Mouse (Mus musculus) limb, embryonic 14.5 days (tissue): Measurements from ENCODE around the gene Lyrm4. TPM values are rescaled to one million over a fixed set of nuclear protein-coding genes. Genes with fewer than 3 reads are reported as not detected.

Experiments used
- ATAC-seq: fragments of 200-750 bp; cut with Nextera tagmentation; 2 replicates; pipeline ENCODE4 v1.8.0; 2017; ENCODE audit warnings: low read depth, moderate number of reproducible peaks, moderate TSS enrichment; ENCODE audit not compliant: low FRiP score
- DNase-seq: peaks from one replicate; pipeline ENCODE4 v3.0.0-alpha.2; 2015; ENCODE audit warnings: low spot score
- H3K27ac ChIP-seq: fragments of 300-500 bp; sonication (generic); replicated peaks from 2 replicates; pipeline ENCODE4 v1.5.1; 2014; ENCODE audit warnings: low read depth, mild to moderate bottlenecking, low read length, moderate library complexity, mixed read lengths
- H3K27me3 ChIP-seq: fragments of 300-500 bp; sonication (generic); 2 replicates; pipeline ENCODE4 v1.6.1; 2014; ENCODE audit warnings: low read length, mixed read lengths; ENCODE audit not compliant: control insufficient read depth, insufficient read depth
- H3K36me3 ChIP-seq: fragments of 300-500 bp; sonication (generic); 2 replicates; pipeline ENCODE4 v1.6.1; 2014; ENCODE audit warnings: mild to moderate bottlenecking, low read length, moderate library complexity, mixed read lengths; ENCODE audit not compliant: control insufficient read depth, insufficient read depth
- H3K4me1 ChIP-seq: fragments of 300-500 bp; sonication (generic); 2 replicates; pipeline ENCODE4 v1.6.1; 2014; ENCODE audit warnings: antibody characterized with exemption, low read length, mixed read lengths; ENCODE audit not compliant: control insufficient read depth, insufficient read depth
- H3K4me2 ChIP-seq: fragments of 300-500 bp; sonication (generic); replicated peaks from 2 replicates; pipeline ENCODE4 v1.6.1; 2014; ENCODE audit warnings: low read depth, mild to moderate bottlenecking, low read length, moderate library complexity; ENCODE audit not compliant: severe bottlenecking
- H3K4me3 ChIP-seq: fragments of 300-500 bp; sonication (generic); replicated peaks from 2 replicates; pipeline ENCODE4 v1.5.1; 2014; ENCODE audit warnings: low read length
- H3K9ac ChIP-seq: fragments of 300-500 bp; sonication (generic); 2 replicates; pipeline ENCODE4 v1.6.1; 2014; ENCODE audit warnings: mild to moderate bottlenecking, low read depth, low read length, moderate library complexity; ENCODE audit not compliant: severe bottlenecking
- H3K9me3 ChIP-seq: fragments of 300-500 bp; sonication (generic); 2 replicates; pipeline ENCODE4 v1.6.1; 2016; ENCODE audit warnings: low read length; ENCODE audit not compliant: control insufficient read depth
- POLR2A ChIP-seq: fragments of 200-500 bp; IDR thresholded peaks from 2 replicates; pipeline ENCODE4 v1.8.0; 2012; ENCODE audit warnings: inconsistent platforms, mild to moderate bottlenecking, moderate library complexity, borderline replicate concordance; ENCODE audit not compliant: insufficient read depth, insufficient read length; ENCODE audit errors: extremely low read depth
- WGBS: fragments of 180-500 bp; shearing (Covaris S2); extraction: QIAGEN DNeasy Blood & Tissue Kit; methylation state at CpG from one replicate; pipeline ENCODE4 v1.1.7; 2014; 5-methylcytosine and 5-hydroxymethylcytosine counted together
- polyA plus RNA-seq, 2 experiments: library from polyadenylated mRNA; depleted of rRNA in 1 of 2; stranded (reverse) in 1 of 2; unstranded in 1 of 2; fragments of >200 nt; fragmentation: Nextera tagmentation in 1 of 2; extraction: Ambion mirVana in 1 of 2; gene quantifications; 2 replicates each; pipeline versions ENCODE4 v1.2.1 to v1.2.3; 2012 to 2014

Gene Lyrm4
- polyA plus RNA-seq, 2 experiments = 8.9 to 27.4 TPM

DNA sequence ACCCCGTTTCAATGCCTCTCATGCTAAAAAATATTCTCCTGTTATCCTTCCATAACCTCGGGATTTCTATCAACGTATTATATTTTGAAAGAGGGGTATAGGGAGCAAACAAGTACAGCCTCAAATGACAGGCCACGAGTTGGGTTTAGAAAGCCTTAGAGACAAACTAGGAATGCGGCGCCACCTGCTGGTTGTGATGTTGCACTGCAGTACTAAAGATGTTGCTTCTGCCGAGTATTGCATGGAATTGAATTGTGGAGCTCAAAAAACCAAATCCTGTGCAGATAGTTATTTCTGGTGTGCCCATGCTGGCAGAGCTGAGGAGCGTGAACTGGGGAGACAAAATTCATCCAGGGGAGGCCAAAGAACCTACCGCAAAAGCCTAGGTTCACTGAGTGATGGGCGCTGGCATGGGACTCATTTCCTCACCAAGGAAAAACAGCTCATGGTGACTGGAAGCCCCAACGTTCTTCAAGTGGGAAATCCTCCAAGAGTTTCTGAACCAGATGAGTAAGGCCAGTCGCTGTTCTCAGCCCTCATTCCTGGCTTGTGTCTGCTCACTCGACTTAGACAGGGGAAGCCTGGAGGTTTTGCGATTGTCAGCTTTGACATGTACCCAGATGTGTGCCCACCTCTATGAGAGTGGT lies 169.8 kb downstream of the Lyrm4 start:
- WGBS = 22% methylated on average over 14 of the region's 14 CpGs
- Histone ChIP-seq H3K4me2 (no peak overlapping the region), H3K9ac (no peak overlapping the region), H3K4me3 (no peak overlapping the region), H3K9me3 (no peaks in the 10 kb centered on the region), H3K27ac (no peak overlapping the region), H3K4me1 (no peaks in the 10 kb centered on the region), H3K36me3 (no peaks in the 10 kb centered on the region), H3K27me3 (no peaks in the 10 kb centered on the region)
- DNase-seq (peak; percentile 89), ATAC-seq (no peak)
- no peak for TF ChIP-seq POLR2A

DNA sequence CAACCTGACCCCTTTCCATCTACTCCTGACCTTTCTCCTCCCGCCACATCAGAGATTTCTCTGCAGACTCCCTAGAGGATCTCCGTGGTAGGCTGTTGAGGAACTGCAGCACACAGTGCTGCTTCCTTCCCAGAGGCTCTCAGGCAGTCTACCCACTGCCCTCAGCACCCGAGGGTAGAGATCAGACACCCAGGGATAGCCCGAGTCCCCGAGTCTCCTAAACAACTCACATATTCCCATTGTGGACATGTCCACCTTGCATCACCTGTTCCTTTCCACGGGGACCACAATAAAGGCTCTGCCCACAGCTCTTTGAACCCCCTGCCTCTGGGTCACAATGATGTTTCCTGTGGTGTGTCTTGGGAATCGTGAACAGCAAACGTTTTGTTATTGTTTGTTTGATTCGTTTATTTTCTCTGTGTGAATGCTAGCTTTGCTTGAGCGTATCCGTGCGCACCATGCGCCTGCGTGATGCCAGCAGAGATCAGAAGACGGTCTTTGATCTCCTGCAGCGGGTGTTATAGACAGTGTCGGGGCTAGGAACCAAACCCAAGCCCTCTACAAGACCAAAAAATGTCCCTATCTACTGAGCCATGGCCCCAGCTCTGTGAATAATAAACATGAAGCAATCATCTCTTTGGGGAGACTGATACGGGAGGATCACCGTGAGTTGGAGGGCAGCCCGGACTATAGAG lies 170.5 kb downstream of the Lyrm4 start:
- no peak for TF ChIP-seq POLR2A
- H3K36me3 ChIP-seq = no peaks in the 10 kb centered on the region
- WGBS = 72% methylated on average over 20 of the region's 20 CpGs

DNA sequence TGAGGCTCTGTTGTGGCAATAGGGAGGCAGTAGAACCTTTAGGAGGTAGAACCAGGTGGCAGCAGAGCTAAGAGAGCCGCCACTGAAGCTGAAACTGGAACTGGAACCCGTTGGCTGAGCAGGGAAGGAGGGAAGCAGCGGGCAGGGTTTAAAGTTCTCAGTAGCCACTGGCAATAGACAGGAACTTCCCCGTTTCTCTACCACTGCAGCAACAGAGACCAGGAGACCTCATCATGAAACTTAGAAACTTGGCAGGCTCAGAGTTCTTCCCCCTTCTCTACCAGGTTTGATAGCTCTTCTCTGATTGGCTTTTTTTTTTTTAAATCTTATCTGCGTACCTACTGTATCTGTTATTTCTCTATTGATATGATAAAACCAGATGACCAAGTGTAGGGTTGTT lies 176.4 kb downstream of the Lyrm4 start:
- no peak overlapping the region for H3K4me3 ChIP-seq
- H3K4me1 ChIP-seq = no peaks in the 10 kb centered on the region; the same call in 1 of the 2 replicates
- no peak for TF ChIP-seq POLR2A
- no peaks in the 10 kb centered on the region for H3K27me3 ChIP-seq
- no peak overlapping the region for H3K4me2 ChIP-seq
- DNase-seq (no peak), ATAC-seq (no peak)
- no peak overlapping the region for H3K27ac ChIP-seq
- H3K9ac ChIP-seq = no peak overlapping the region
- no peaks in the 10 kb centered on the region for H3K36me3 ChIP-seq
- 79% methylated on average over 5 of the region's 5 CpGs for WGBS
- H3K9me3 ChIP-seq = no peaks in the 10 kb centered on the region

More for the DNA sequence above, 170.5 kb downstream of the Lyrm4 start:
- no peaks in the 10 kb centered on the region for H3K9me3 ChIP-seq
- no peak overlapping the region for H3K4me2 ChIP-seq
- ATAC-seq (no peak), DNase-seq (no peak)
- no peak overlapping the region for H3K4me3 ChIP-seq
- H3K9ac ChIP-seq = no peak overlapping the region
- no peak overlapping the region for H3K27ac ChIP-seq
- H3K27me3 ChIP-seq = no peaks in the 10 kb centered on the region
- no peaks in the 10 kb centered on the region for H3K4me1 ChIP-seq

DNA sequence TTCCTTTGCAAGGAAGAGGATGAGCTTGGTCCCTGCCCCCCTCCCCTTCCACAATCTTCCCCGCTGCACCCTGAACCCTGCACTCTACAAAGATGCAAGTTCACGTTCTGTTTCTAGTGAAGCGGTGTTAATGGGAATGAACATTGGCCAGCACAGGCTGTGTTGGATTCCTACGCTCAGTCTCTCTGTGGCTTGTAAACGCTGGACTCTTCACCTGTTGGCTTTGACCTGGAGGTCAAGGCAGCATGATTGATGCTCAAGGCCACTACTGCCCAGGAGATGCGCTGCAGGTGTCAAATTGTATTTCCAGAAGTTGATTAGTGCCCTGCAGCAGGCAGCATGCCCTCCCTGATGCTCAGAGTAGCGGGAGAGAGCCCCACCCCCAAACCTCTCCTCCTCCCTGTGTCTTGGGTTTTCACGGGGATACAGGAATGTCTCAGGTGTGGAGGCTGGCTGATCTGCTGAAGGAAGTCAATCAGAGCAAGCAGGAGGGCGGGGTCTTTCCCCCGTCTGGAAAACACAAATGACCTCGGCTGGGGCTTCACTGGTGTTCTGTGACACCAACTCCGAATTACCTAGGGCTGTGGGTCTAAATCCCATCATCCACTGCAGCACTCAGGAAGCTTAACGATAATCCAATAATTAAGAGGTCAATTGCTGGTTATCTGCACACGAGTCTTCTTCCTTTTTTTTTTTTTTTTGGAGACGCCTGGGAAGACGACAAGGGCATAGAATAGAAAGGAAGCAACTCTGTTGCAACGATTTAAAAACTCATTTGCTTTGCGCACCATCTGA lies 177.3 kb downstream of the Lyrm4 start:
- no peaks in the 10 kb centered on the region; the same call in 1 of the 2 replicates for H3K4me1 ChIP-seq
- H3K4me2 ChIP-seq = no peak overlapping the region
- ATAC-seq (no peak), DNase-seq (no peak)
- H3K4me3 ChIP-seq = no peak overlapping the region
- H3K9ac ChIP-seq = no peak overlapping the region
- no peaks in the 10 kb centered on the region for H3K27me3 ChIP-seq
- H3K27ac ChIP-seq = no peak overlapping the region
- 58% methylated on average over 18 of the region's 18 CpGs for WGBS
- TF ChIP-seq POLR2A = no peak
- no peaks in the 10 kb centered on the region for H3K36me3 ChIP-seq
- H3K9me3 ChIP-seq = no peaks in the 10 kb centered on the region

DNA sequence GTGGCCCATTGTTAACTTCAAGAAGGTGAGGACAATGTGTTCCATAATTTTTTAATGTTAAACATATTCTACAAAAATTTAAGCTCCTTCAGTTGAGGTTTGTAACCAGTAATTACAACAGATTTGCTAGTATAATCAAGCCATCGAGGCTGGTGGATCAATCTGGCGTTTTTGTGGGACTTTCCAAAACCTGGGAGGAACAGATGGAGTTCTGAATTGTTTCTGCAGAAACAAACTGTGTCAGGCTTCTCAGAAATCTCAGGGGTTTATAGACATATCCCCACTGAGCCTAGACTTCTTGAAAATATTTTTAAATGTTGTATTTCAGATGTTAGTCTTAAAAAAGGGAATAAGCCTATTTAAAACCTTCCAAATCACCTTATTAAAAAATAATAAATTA lies 179.3 kb downstream of the Lyrm4 start:
- ATAC-seq (no peak), DNase-seq (no peak)
- TF ChIP-seq POLR2A = no peak
- no peaks in the 10 kb centered on the region for H3K27me3 ChIP-seq
- WGBS = 51% methylated on average over 2 of the region's 2 CpGs
- no peak overlapping the region for H3K4me2 ChIP-seq
- H3K9ac ChIP-seq = no peak overlapping the region
- 0 out of 2 replicates have a peak, but pooled peaks cover 4% of the 10 kb centered on the region for H3K9me3 ChIP-seq
- H3K27ac ChIP-seq = no peak overlapping the region
- no peaks in the 10 kb centered on the region for H3K36me3 ChIP-seq
- no peaks in the 10 kb centered on the region; the same call in 1 of the 2 replicates for H3K4me1 ChIP-seq
- no peak overlapping the region for H3K4me3 ChIP-seq

Other genes with a start within 250 kb of the Lyrm4 start
- gene Rpp40, start 211.2 kb downstream of the Lyrm4 start, polyA plus RNA-seq (2012; rRNA removed) = 9.8 and 12.1 TPM in 2 replicates
- 20.3 TPM in 2 replicates for gene Rpp40, start 211.2 kb downstream of the Lyrm4 start, polyA plus RNA-seq (2014; fragmentation: Nextera tagmentation; extraction: Ambion mirVana)
- 1.6 and 2.1 TPM in 2 replicates for gene Ppp1r3g, start 158.7 kb downstream of the Lyrm4 start, polyA plus RNA-seq (2012; rRNA removed)
- gene Ppp1r3g, start 158.7 kb downstream of the Lyrm4 start, polyA plus RNA-seq (2014; fragmentation: Nextera tagmentation; extraction: Ambion mirVana) = 2.0 and 2.2 TPM in 2 replicates
- gene Fars2, start 114 bp downstream of the Lyrm4 start, polyA plus RNA-seq (2012; rRNA removed) = 27.6 and 32.3 TPM in 2 replicates
- gene Fars2, start 114 bp downstream of the Lyrm4 start, polyA plus RNA-seq (2014; fragmentation: Nextera tagmentation; extraction: Ambion mirVana) = 35.2 and 39.2 TPM in 2 replicates